Comparison of ENCODE assay signal across 17 mouse cellular contexts in the genomic region with DNA sequence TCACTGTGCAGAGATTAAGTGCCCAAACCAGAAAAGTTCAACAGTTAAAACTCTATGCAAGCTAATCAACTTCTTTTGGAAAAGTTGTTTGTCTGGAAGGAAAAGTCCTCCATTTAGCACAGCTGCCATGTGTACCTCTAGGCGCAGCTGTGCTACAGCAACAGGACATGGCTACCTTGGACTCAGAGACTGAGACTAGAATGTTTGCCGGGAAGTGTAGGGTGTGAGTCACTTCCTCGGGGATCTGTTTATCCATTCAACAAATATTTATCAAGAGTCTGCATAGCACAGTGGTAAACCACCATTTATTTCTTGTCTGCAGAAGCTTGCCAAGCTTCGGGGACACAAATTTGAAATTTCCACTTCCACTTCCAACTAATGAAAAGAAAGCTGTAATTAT.
DNase-seq lines count a peak whose midpoint lies in the region; ATAC-seq and TF ChIP-seq lines count a peak whose summit lies in the region.
"Had no signal": no experiment of that assay in that cellular context is flagged by ENCODE, and none has a peak within 500 bp of the region (broad histone marks: within the 10 kb centered on the region; RNA-seq: fewer than 3 reads in every experiment).

No protein-coding gene starts in this region.

- H3K9ac ChIP-seq in lung, postnatal 0 days (replicated peaks; ENCODE audit: low read depth): no peak overlapping the region
- no peak overlapping the region for H3K9ac ChIP-seq in forebrain, embryonic 11.5 days (ENCODE audit: low read length)
- H3K9ac ChIP-seq: hindbrain, embryonic 15.5 days had no signal

- H3K4me3 ChIP-seq in heart, embryonic 10.5 days: no peak overlapping the region
- H3K4me3 ChIP-seq in lung, postnatal 0 days (ENCODE audit: low read depth, low read length): no peak overlapping the region
- no peak overlapping the region for H3K4me3 ChIP-seq in forebrain, embryonic 11.5 days (ENCODE audit: low read depth, low read length)
- H3K4me3 ChIP-seq: hindbrain, embryonic 15.5 days had no signal

- 0 out of 2 replicates have a peak, but pooled peaks cover 3% of the 10 kb centered on the region for H3K4me1 ChIP-seq in heart, embryonic 10.5 days
- H3K4me1 ChIP-seq in lung, postnatal 0 days (ENCODE audit: insufficient read depth, low read depth, low read length): no peaks in the 10 kb centered on the region
- H3K4me1 ChIP-seq in forebrain, embryonic 11.5 days (replicated peaks; ENCODE audit: control insufficient read depth, insufficient read depth, low read length): no peaks in the 10 kb centered on the region
- H3K4me1 ChIP-seq: hindbrain, embryonic 15.5 days had no signal

- peaks cover 20% of the 10 kb centered on the region for H3K27me3 ChIP-seq in heart, embryonic 10.5 days (ENCODE audit: insufficient read depth, poor library complexity, severe bottlenecking)
- H3K27me3 ChIP-seq in lung, postnatal 0 days (replicated peaks; ENCODE audit: insufficient read depth, low read length): no peaks in the 10 kb centered on the region
- H3K27me3 ChIP-seq in forebrain, embryonic 11.5 days (ENCODE audit: control insufficient read depth, insufficient read depth, low read length): no peaks in the 10 kb centered on the region
- H3K27me3 ChIP-seq: hindbrain, embryonic 15.5 days had no signal

- no peak overlapping the region for H3K27ac ChIP-seq in heart, embryonic 10.5 days
- no peak overlapping the region for H3K27ac ChIP-seq in lung, postnatal 0 days (ENCODE audit: low read length)
- H3K27ac ChIP-seq in forebrain, embryonic 11.5 days (ENCODE audit: low read depth, low read length): no peak overlapping the region
- H3K27ac ChIP-seq: hindbrain, embryonic 15.5 days; stomach, postnatal 0 days had no signal

- TF ChIP-seq CTCF in lung, postnatal 0 days (IDR thresholded peaks at IDR 0.05): no peak

- no peak overlapping the region for H3K4me2 ChIP-seq in lung, postnatal 0 days (replicated peaks; ENCODE audit: low read depth, low read length)
- H3K4me2 ChIP-seq in forebrain, embryonic 11.5 days (ENCODE audit: low read depth, low read length, severe bottlenecking): no peak overlapping the region
- H3K4me2 ChIP-seq: hindbrain, embryonic 15.5 days had no signal

- peak; percentile 90 for DNase-seq in heart, adult 11 months
- no peak for DNase-seq in heart, embryonic 10.5 days (ENCODE audit: low spot score)
- peak; percentile 24 for DNase-seq in 3134 (ENCODE audit: extremely low read depth, insufficient read length, low spot score)
- peak; percentile 6 for DNase-seq in brain, adult 2 months (ENCODE audit: low read depth, low spot score)
- DNase-seq in lung, postnatal 0 days (ENCODE audit: low spot score): peak; percentile 55
- DNase-seq in forebrain, embryonic 11.5 days (ENCODE audit: low spot score): no peak
- no peak for DNase-seq in embryo, embryonic 11 days
- no peak for DNase-seq in cerebellum, postnatal 14 days
- DNase-seq: adrenal gland, postnatal 25 days; B cell, adult 2 months; cerebellum, adult 9-11 months; kidney, adult 2 months; kidney, postnatal 36 days; right cerebral cortex, adult 18-20 months; thymus, postnatal 4 days had no signal

- peak; percentile 80 for TF ChIP-seq EP300 in lung, postnatal 0 days (IDR thresholded peaks at IDR 0.05)

- no peaks in the 10 kb centered on the region for H3K9me3 ChIP-seq in heart, embryonic 10.5 days
- no peaks in the 10 kb centered on the region for H3K9me3 ChIP-seq in lung, postnatal 0 days (ENCODE audit: low read length)
- no peaks in the 10 kb centered on the region for H3K9me3 ChIP-seq in forebrain, embryonic 11.5 days (ENCODE audit: control insufficient read depth, low read length)
- H3K9me3 ChIP-seq: hindbrain, embryonic 15.5 days had no signal

- ATAC-seq in lung, postnatal 0 days: peak; percentile 85
- ATAC-seq in forebrain, embryonic 11.5 days (replicated peaks; ENCODE audit: low FRiP score): no peak

- WGBS in heart, embryonic 10.5 days: 63% methylated on average over 4 of the region's 4 CpGs
- WGBS in lung, postnatal 0 days: 15% methylated on average over 4 of the region's 4 CpGs
- WGBS in forebrain, embryonic 11.5 days: 88% methylated on average over 4 of the region's 4 CpGs

- H3K36me3 ChIP-seq in heart, embryonic 10.5 days: no peaks in the 10 kb centered on the region
- H3K36me3 ChIP-seq in lung, postnatal 0 days (ENCODE audit: insufficient read depth, low read length): no peaks in the 10 kb centered on the region
- H3K36me3 ChIP-seq in forebrain, embryonic 11.5 days (ENCODE audit: control insufficient read depth, insufficient read depth, low read length): no peaks in the 10 kb centered on the region
- H3K36me3 ChIP-seq: hindbrain, embryonic 15.5 days had no signal

Comparison
In these comparisons a context has a peak if more than half of its experiments do, and no peak if none do; other contexts are left out.
1. DNase-seq: peak in heart, adult 11 months (single experiment), 3134 (single experiment), brain, adult 2 months (single experiment) and lung, postnatal 0 days (single experiment); none in heart, embryonic 10.5 days (single experiment), forebrain, embryonic 11.5 days (single experiment), embryo, embryonic 11 days (single experiment) and cerebellum, postnatal 14 days (0 of 2).